Comparison of ENCODE assay signal across 24 mouse cellular contexts in the genomic region with DNA sequence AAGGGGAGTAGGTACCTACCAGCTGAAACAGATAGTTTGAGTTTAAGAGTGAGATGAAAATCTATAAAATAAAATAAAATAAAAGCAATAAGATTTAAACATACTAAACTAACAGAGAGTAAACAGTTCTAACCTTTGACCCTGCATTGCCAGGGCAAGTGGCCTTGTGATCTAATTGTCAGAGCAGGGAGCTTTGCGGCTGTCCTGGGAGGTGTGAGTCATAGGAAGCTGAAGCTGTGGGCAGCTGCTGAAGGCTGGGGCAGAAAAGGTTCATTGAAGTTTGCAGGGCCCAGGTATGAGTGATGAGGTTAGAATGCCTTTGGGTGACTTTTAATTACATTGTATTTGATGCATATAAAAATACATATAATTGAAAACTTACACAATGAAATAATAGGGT. TPM values are rescaled to one million over a fixed set of nuclear protein-coding genes. Genes with fewer than 3 reads are reported as not detected.
DNase-seq lines count a peak whose midpoint lies in the region; ATAC-seq and TF ChIP-seq lines count a peak whose summit lies in the region.
"Had no signal": no experiment of that assay in that cellular context is flagged by ENCODE, and none has a peak within 500 bp of the region (broad histone marks: within the 10 kb centered on the region; RNA-seq: fewer than 3 reads in every experiment).

No protein-coding gene starts in this region.

- H3K79me2 ChIP-seq in C2C12 (ENCODE audit: control insufficient read depth, insufficient read depth), result no peaks in the 10 kb centered on the region

- peak overlapping the region; percentile 10; the same call in 1 of the 2 replicates for H3K27ac ChIP-seq in bone marrow macrophage, adult 2 months (ENCODE audit: insufficient read depth, low read depth, low read length)
- H3K27ac ChIP-seq: hindbrain, embryonic 10.5 days; limb, embryonic 12.5 days; liver, embryonic 14.5 days; lung, embryonic 15.5 days; neural tube, embryonic 15.5 days had no signal

- no peak overlapping the region for H3ac ChIP-seq in C2C12 (ENCODE audit: control insufficient read depth, insufficient read length, low read depth)

- TF ChIP-seq POLR2A in bone marrow macrophage, adult 2 months (IDR thresholded peaks at IDR 0.05; ENCODE audit: borderline replicate concordance, low read depth, low read length), result no peak

- ATAC-seq in megakaryocyte-erythroid progenitor cell, adult 5-6 weeks (replicated peaks; ENCODE audit: low FRiP score, low TSS enrichment, poor library complexity, severe bottlenecking), result no peak
- ATAC-seq: activated CD4-positive, CD25-positive, alpha-beta regulatory T cell, adult 4 months; hindbrain, postnatal 0 days had no signal

- H3K4me3 ChIP-seq in C2C12 (ENCODE audit: insufficient read depth, poor library complexity, severe bottlenecking), result no peak overlapping the region
- no peak overlapping the region for H3K4me3 ChIP-seq in bone marrow macrophage, adult 2 months (ENCODE audit: insufficient read depth, low read length)
- H3K4me3 ChIP-seq: hindbrain, embryonic 10.5 days; kidney, embryonic 15.5 days; limb, embryonic 12.5 days; lung, embryonic 15.5 days; neural tube, embryonic 15.5 days had no signal

- no peaks in the 10 kb centered on the region for H3K36me3 ChIP-seq in C2C12 (ENCODE audit: control insufficient read depth, insufficient read depth)
- H3K36me3 ChIP-seq: hindbrain, embryonic 10.5 days; kidney, embryonic 15.5 days; limb, embryonic 12.5 days; lung, embryonic 15.5 days; neural tube, embryonic 15.5 days had no signal

- no peak for TF ChIP-seq CTCF in C2C12 (IDR thresholded peaks at IDR 0.05; ENCODE audit: control insufficient read depth, insufficient read depth, insufficient read length)
- no peak for TF ChIP-seq CTCF in bone marrow macrophage, adult 2 months (IDR thresholded peaks at IDR 0.05; ENCODE audit: low read depth, low read length)

- H3K79me3 ChIP-seq in C2C12 (ENCODE audit: low read depth), result no peaks in the 10 kb centered on the region

- DNase-seq in heart, adult 11 months, result peak; percentile 51
- DNase-seq in heart, postnatal 25 days (ENCODE audit: low spot score), result no peak
- DNase-seq in 3T3-L1 (ENCODE audit: low read depth, low spot score), result peak; percentile 66
- no peak for DNase-seq in lung, postnatal 36 days
- DNase-seq: cerebellum, adult 9-10 months; gastrocnemius, postnatal 10 days; kidney, adult 11 months; kidney, postnatal 36 days; layer of hippocampus, postnatal 36 days; lung, postnatal 4 days; right cerebral cortex, adult 18-20 months; right cerebral cortex, postnatal 4 days; thymus, adult 2 months had no signal

- H3K4me1 ChIP-seq in bone marrow macrophage, adult 2 months (ENCODE audit: control insufficient read depth, insufficient read depth, low read length), result peaks cover 56% of the 10 kb centered on the region

- no peaks in the 10 kb centered on the region for H3K27me3 ChIP-seq in C2C12 (ENCODE audit: control insufficient read depth, insufficient read depth, insufficient read length)
- H3K27me3 ChIP-seq: kidney, embryonic 15.5 days; limb, embryonic 12.5 days; lung, embryonic 15.5 days; neural tube, embryonic 15.5 days had no signal

- intact Hi-C loops in heart, postnatal 25 days (cut with DNase I), result no loop called here

TF ChIP-seq in C2C12, 6 proteins besides CTCF, POLR2A, EP300 and RAD21:
- TF ChIP-seq FOSL1 (IDR thresholded peaks at IDR 0.05; ENCODE audit: insufficient read depth, low read length, poor library complexity, severe bottlenecking) (peak; percentile 23), MYOG (IDR thresholded peaks at IDR 0.05; ENCODE audit: control insufficient read depth, extremely low read depth, insufficient read length) (no peak), MYOD1 (IDR thresholded peaks at IDR 0.05; ENCODE audit: control insufficient read depth, insufficient read length, low read depth) (peak; percentile 51), MAX (IDR thresholded peaks at IDR 0.05) (no peak), CEBPB (IDR thresholded peaks at IDR 0.05; ENCODE audit: low read depth) (no peak), USF1 (IDR thresholded peaks at IDR 0.05; ENCODE audit: low read depth) (no peak)

RNA-seq across cellular contexts. Expression of a gene that starts 5.3 kb away (rescaled TPM):
- 10 to 100 TPM; 78.9 to 81.0 TPM for total RNA-seq in heart, postnatal 25 days (2021)
- 9.2 TPM for polyA plus RNA-seq in C2C12 (2012; fragmentation: generic; extraction: Trizol)
- polyA plus RNA-seq in bone marrow macrophage, adult 2 months (2012; ENCODE audit: insufficient read depth, insufficient read length, missing spikeins), result 18.8 and 19.4 TPM in 2 replicates
- total RNA-seq in megakaryocyte-erythroid progenitor cell, adult 5-6 weeks (2014; fragmentation: Nextera tagmentation), result 7.9 and 9.0 TPM in 2 replicates
- total RNA-seq in megakaryocyte-erythroid progenitor cell, adult 5-6 weeks (2017), result 6.3 and 10.1 TPM in 2 replicates

Comparison
In these comparisons a context has a peak if more than half of its experiments do, and no peak if none do; other contexts are left out.
1. DNase-seq: peak in heart, adult 11 months (single experiment) and 3T3-L1 (single experiment); none in heart, postnatal 25 days (single experiment) and lung, postnatal 36 days (single experiment).
2. RNA of a gene that starts 5.3 kb away (total RNA-seq): 78.9 to 81.0 TPM in heart, postnatal 25 days; 6.3 to 10.1 TPM in megakaryocyte-erythroid progenitor cell, adult 5-6 weeks; every median in the first group is over 4 times any median in the second.